Mouse (Mus musculus) C2C12 (cell line): ENCODE measurements around the gene Tnip3.

ENCODE experiments used
- CTCF ChIP-seq: IDR thresholded peaks from one replicate; pipeline ENCODE4 v1.5.1; 2011; ENCODE audit not compliant: control insufficient read depth, insufficient read depth, insufficient read length
- FOSL1 ChIP-seq: IDR thresholded peaks from one replicate; pipeline ENCODE4 v1.8.0; 2011; ENCODE audit warnings: mild to moderate bottlenecking, low read length; ENCODE audit not compliant: poor library complexity, insufficient read depth, severe bottlenecking
- MYOD1 ChIP-seq: IDR thresholded peaks from one replicate; pipeline ENCODE4 v1.6.1; 2011; ENCODE audit warnings: low read depth; ENCODE audit not compliant: control insufficient read depth, insufficient read length
- MYOG ChIP-seq: IDR thresholded peaks from one replicate; pipeline ENCODE4 v1.6.1; 2011; ENCODE audit not compliant: control insufficient read depth, insufficient read length; ENCODE audit errors: extremely low read depth
- USF1 ChIP-seq: IDR thresholded peaks from one replicate; pipeline ENCODE4 v1.6.1; 2011; ENCODE audit warnings: low read depth, mild to moderate bottlenecking, control low read depth, moderate library complexity

DNA sequence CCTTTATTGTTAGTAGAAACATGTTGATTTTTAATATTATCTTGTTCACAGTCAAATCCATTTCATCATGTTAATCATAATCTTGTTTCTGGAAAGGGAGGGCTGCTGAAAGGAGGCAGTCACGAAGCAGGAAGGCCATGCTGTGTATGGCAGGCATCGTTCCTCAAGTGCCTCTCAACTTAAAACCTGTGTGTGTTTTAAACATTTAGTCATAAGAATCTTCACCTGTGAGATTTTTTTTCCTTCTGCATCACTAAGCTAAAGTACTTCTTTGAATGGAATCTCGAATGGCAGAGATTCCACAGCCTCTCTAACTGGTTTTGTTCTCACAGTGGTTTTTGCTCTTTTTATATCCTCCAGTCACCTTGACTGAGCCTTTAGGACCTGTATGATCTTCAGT, 121.3 kb downstream of the Tnip3 start:
- TF ChIP-seq CTCF (no peak), MYOD1 (no peak), FOSL1 (no peak), MYOG (no peak), USF1 (no peak)
